Mouse (Mus musculus): ENCODE results near the gene Ednrb.
"Not testable (repeated sequence)": the region's sequence is repeated elsewhere in the genome, so short reads cannot be mapped to it uniquely, and the experiment has no call there.

Gene Ednrb

DNA sequence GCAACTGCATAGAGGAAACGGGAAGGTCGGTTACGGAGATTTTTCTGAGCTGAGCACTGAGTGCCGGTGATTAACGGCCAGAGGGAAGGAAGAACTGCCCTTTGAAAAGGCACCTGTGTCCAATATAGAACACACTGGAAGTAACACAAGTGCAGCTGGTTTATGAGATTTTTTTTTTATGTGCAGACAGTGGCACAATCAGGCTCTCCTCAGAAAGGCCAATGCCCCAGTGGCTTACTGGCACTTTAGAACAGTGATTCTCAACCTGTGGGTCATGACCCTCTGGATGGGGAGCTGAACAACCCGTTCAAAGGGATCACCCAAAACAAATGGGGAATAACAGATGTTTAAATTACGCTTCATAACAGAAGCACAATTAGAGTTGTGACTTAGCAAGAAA is 20.7 kb downstream of the Ednrb start:
- DNase-seq (ENCODE audit: extremely low read depth, insufficient read length, low spot score) = no peak

- no peak for DNase-seq (ENCODE audit: extremely low read depth, insufficient read length, low spot score)
Observed at GRCm38 (mm10) chr14:103822590-103822989, 21.6 kb downstream of the Ednrb start.

DNA sequence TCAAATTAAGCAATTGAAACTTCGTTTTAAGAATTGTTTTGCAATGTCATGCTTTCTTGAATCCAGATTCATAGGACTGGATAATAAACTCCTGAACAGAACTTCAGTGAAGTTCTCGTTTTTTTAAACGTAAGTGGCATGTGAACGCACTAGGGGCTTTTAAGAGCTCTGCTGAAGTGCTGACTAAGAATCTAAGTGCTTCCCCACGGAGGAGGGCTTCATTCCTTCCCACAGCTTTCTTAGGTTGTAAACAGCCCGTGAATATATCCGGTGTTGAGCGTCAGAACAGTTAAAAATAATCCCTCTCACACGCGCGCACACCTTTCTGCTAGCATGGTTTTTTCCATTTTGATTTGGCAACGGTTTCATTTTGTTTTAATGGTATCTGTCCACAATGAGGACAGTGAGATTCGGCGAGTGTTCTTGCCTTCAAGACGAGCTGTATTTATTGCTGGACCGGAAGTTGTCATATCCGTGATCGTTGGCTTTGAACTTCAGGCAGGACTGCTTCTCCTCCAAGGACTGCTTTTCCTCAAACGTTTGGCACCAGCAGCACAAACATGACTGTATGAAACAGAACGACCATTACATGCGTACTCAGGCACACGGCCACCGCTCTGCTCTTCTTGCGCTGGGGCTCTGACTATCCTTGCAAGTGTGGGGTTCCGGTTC is 27.4 kb downstream of the Ednrb start:
- DNase-seq (ENCODE audit: extremely low read depth, insufficient read length, low spot score) = no peak

- no peak for DNase-seq (ENCODE audit: extremely low read depth, insufficient read length, low spot score)
Observed at GRCm38 (mm10) chr14:103815542-103815941, 28.7 kb downstream of the Ednrb start.

GRCm38 (mm10) chr14:103814015-103814691 is 30.0 kb downstream of the Ednrb start:
- DNase-seq (ENCODE audit: extremely low read depth, insufficient read length, low spot score) = no peak

- no peak for DNase-seq (ENCODE audit: extremely low read depth, insufficient read length, low spot score)
Observed at GRCm38 (mm10) chr14:103813246-103813645, 31.0 kb downstream of the Ednrb start.

- DNase-seq (ENCODE audit: extremely low read depth, insufficient read length, low spot score) = no peak
Observed at GRCm38 (mm10) chr14:103811291-103811690, 32.9 kb downstream of the Ednrb start.

DNA sequence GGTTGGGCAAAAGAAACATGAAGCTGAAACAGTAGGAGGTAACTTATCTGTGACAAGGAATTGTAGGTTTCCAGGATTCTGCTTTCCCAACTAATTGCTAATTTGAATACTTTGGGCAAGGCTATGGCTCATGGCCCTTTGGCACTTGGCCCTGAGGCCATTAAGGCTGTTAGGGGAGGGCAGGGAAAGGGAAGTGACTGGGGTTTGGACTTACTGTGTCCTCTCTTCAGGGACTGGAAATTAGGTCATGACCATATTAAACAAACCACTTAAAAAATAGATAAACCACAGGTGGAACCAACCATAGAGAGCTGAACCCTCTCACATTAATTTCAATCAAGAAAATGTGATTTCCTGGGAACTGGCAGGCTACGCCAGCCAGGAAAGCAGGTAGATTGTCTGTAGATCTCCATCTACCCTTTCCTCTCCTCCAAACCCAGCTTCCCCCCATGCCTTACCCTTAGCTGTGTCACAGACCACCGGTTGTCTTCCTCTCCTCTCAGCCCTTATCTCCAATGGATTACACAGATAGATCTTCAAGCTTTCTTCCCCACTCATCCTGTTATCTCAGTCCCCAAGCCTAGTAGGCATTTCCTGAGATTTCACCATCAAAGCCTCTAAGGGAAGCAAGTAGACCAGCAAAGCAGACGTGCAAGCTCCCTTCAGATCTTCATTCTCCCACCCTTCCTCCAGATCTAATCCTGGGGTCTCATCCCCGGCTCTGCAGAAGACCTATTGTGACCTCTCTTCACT is 40.1 kb downstream of the Ednrb start:
- DNase-seq (ENCODE audit: extremely low read depth, insufficient read length, low spot score) = no peak

GRCm38 (mm10) chr14:103797123-103797522 is 47.1 kb downstream of the Ednrb start:
- DNase-seq (ENCODE audit: extremely low read depth, insufficient read length, low spot score) = no peak

DNA sequence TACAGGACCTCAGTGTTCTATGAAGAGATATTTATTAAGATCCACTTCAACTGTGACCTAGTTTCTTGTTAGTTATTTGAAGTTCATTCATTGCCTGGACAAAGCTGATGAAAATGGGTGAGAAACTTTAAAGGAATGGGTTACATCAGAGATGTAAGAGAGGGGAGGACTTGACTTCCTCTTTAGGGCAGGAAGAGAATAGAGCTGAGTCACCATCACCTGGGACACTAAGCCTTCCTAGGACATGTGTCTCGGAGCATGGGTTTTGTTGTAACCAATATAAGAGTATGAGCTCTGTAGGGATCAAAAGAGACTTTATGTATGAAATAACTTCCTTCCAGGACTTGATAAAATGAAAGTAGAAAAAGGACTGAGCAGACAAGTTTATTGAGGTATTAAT is 48.6 kb downstream of the Ednrb start:
- no peak for DNase-seq (ENCODE audit: extremely low read depth, insufficient read length, low spot score)

GRCm38 (mm10) chr14:103793409-103793808 is 50.8 kb downstream of the Ednrb start:
- DNase-seq (ENCODE audit: extremely low read depth, insufficient read length, low spot score) = no peak

GRCm38 (mm10) chr14:103792726-103793125 is 51.5 kb downstream of the Ednrb start:
- no peak for DNase-seq (ENCODE audit: extremely low read depth, insufficient read length, low spot score)

DNA sequence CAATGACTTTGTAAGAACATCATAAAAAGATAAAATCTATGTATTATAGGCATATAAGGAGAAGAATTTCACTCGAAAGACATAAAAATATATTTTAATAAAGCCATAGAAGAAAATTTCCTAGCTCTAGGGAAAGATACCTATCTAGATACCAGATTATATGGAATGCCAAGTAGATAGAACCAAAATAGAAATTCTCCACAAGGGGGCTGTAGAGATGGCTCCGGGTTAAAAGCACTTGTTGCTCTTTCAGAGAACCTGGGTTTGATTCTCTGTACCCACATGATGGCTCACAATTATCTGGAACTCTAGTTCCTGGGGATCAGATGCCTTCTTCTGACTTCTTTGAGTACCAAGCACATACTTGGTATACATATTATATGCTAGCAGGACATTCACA is 56.7 kb downstream of the Ednrb start:
- DNase-seq (ENCODE audit: extremely low read depth, insufficient read length, low spot score) = no peak

DNA sequence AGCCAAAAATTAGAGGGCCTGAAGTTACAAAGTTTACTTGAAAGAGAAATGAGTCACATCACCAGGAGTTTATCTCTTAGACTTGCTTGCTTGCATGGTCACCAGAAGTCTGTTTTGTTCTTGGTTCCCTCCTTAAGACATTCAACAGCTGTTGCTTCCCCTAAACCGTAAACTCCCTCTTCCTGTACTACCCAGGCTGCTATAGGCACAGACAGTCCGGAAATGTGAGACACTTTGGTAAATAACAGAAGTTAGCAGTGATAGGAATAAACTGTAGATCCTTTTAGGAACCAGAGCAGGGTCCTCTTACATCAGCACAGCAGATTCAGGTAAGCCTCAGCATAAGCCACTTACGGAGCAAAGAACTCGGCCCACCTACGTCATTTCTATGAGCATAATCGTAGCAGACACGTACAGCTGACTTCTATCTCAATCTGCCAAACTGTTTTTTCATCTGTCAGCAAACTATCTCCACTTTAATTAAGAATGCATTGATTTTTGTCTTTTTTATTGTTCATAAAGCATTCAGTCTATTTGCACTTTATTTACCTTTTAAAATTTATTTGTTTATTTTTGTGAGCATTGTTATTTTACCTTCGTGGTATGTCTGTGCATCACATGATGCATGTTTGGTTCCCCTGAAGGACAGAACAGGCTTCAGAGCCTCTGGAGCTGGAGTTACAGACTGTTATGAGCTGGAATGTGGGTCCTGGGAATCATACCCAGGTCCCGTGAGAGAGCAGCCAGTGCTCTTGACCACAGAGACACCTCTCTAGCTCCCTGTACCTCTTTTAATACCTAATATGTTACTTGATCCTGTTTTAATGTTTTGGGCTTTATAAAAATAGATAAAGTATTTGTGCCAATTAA is 58.9 kb downstream of the Ednrb start:
- no peak for DNase-seq (ENCODE audit: extremely low read depth, insufficient read length, low spot score)

DNA sequence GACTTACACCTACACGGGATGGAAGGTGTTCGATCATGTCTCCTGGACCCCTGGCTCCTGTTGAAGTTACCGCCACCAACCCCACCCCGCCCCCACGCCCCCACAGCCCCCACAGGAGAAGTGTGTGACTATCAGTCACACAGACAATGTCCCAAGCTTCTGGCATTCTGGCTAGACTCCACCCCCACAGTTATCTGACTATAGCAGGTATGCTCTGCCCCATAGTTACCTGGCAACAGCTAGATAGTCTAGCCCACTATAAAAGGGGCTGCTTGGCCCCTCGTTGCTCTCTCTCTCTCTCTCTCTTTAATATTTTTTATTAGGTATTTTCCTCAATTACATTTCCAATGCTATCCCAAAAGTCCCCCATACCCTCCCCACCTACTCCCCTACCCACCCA is 63.9 kb downstream of the Ednrb start:
- DNase-seq (ENCODE audit: extremely low read depth, insufficient read length, low spot score) = not testable (repeated sequence)

DNA sequence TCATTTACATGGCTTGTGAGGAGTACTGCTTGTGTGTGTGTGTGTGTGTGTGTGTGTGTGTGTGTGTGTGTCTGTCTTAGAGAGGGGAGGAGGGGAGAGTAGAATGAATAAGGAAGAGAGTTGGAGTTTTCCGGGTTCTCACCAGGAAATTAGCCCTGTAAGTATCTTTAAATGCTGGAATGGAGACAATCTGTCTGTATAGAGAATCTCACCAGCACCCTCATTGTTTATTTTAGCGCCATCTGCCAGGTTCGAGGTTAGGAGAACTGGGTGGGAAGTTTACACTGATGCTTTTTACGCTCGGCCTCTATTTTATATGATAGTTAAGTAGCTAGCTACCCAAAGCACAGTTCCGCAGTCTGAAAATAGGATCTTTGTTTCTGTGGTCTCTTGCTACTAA is 64.9 kb downstream of the Ednrb start:
- no peak for DNase-seq (ENCODE audit: extremely low read depth, insufficient read length, low spot score)

DNA sequence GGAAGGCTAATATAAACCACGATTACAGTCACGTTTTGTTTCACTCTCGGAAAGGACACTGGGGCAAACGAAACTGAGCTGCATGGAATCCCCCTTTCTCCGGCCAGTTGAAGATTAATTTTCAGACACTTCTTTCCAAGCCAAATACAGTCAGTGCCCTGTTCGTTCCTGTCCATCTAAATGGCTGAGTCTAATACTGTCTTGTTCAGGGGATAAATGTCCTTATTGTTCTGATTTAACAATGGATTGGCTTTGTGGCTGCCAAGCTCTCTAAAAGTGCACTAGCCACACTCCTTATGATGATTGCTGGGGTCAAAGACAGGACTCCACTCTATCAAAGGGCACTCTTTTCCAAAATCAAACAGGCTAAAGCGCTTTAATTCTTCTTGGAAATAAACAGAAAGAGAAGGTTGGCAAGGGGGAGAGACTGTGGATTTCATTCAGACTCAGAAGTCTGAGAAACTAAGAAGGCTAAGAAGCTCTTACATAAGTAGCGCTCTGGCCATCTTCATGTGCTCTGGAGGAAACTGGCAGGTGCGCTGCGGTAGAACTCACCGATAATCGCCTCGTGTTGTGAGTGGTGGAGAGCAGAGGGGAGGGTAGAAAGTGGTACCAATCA is 65.6 kb downstream of the Ednrb start:
- DNase-seq (ENCODE audit: extremely low read depth, insufficient read length, low spot score) = no peak

DNA sequence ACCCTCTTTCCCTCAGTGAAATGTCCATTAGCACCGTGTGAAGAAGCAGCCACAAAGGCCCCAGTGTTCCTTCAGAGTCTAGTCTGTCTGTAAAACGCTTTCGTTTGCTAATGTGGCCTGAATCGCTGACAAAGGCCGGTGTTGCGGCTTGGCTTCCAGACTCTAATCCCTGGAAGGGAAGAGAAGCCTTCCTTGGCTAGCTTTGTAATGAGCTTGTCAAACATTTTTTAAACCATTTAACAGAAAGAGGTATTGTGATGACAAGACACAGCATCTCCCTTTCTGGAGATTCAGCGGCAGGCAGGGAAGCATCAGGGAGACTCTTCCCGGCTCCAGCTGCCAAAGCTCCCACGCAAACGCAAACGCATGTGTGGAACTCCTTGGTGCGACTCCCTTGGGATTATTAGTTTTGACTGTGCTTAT is 66.2 kb downstream of the Ednrb start:
- no peak for DNase-seq (ENCODE audit: extremely low read depth, insufficient read length, low spot score)

GRCm38 (mm10) chr14:103777386-103777785 is 66.8 kb downstream of the Ednrb start:
- DNase-seq (ENCODE audit: extremely low read depth, insufficient read length, low spot score) = no peak

All from 3134 (cell line).